Mouse (Mus musculus) small intestine, adult 2 months (tissue): Measurements from ENCODE around the gene Kctd14. TPM values are rescaled to one million over a fixed set of nuclear protein-coding genes. Genes with fewer than 3 reads are reported as not detected.
A peak's percentile ranks its signal among the peaks of the same experiment; 100 is the strongest.
"Not testable (repeated sequence)": the region's sequence is repeated elsewhere in the genome, so short reads cannot be mapped to it uniquely, and the experiment has no call there.

Experiments used
- H3K27ac ChIP-seq: fragments of 200-500 bp; 2 replicates; pipeline ENCODE4 v1.5.1; 2012; ENCODE audit warnings: low read depth, low read length, control low read depth, inconsistent platforms; ENCODE audit not compliant: insufficient read depth
- H3K27me3 ChIP-seq: fragments of 200-500 bp; 2 replicates; pipeline ENCODE4 v1.6.1; 2012; ENCODE audit warnings: mild to moderate bottlenecking, moderate library complexity, low read length, inconsistent platforms; ENCODE audit not compliant: control insufficient read depth, insufficient read depth
- H3K36me3 ChIP-seq: fragments of 200-500 bp; 2 replicates; pipeline ENCODE4 v1.6.1; 2012; ENCODE audit warnings: mild to moderate bottlenecking, low read length, control low read depth, inconsistent platforms; ENCODE audit not compliant: control insufficient read depth, insufficient read depth
- H3K4me1 ChIP-seq: fragments of 200-500 bp; 2 replicates; pipeline ENCODE4 v1.6.1; 2012; ENCODE audit warnings: low read length, inconsistent platforms, mixed read lengths; ENCODE audit not compliant: control insufficient read depth, insufficient read depth, insufficient read length
- H3K4me3 ChIP-seq: fragments of 200-500 bp; 2 replicates; pipeline ENCODE4 v1.5.1; 2012; ENCODE audit warnings: low read depth, mild to moderate bottlenecking, control low read depth, inconsistent platforms, low read length, moderate library complexity
- CTCF ChIP-seq: fragments of 200-500 bp; IDR thresholded peaks from 2 replicates; pipeline ENCODE4 v1.5.1; 2012; ENCODE audit warnings: low read depth, mild to moderate bottlenecking, control low read depth, inconsistent platforms, low read length, moderate library complexity, mixed read lengths; ENCODE audit not compliant: insufficient replicate concordance, insufficient read length; ENCODE audit errors: extremely low read depth
- POLR2A ChIP-seq: fragments of 200-500 bp; IDR thresholded peaks from 2 replicates; pipeline ENCODE4 v1.6.1; 2012; ENCODE audit warnings: low read depth, mild to moderate bottlenecking, control low read depth, inconsistent platforms, low read length, moderate library complexity
- WGBS: fragments of 180-500 bp; shearing (Covaris S2); methylation state at CpG from one replicate; pipeline ENCODE4 v1.1.7; 2018; 5-methylcytosine and 5-hydroxymethylcytosine counted together
- polyA plus RNA-seq: library from polyadenylated mRNA; depleted of rRNA; stranded (reverse); fragments of >200 nt; gene quantifications from 2 replicates; pipeline ENCODE4 v1.2.3, GENCODE M21; 2012

Kctd14 gene
- polyA plus RNA-seq, 1 experiment: 2.6 TPM

GRCm38 (mm10) chr7:97426566-97426965 is 24.6 kb upstream of the Kctd14 start:
- H3K36me3 ChIP-seq: no peaks in the 10 kb centered on the region
- H3K4me1 ChIP-seq: peaks cover 3% of the 10 kb centered on the region; the same call in 1 of the 2 replicates
- H3K27me3 ChIP-seq: no peaks in the 10 kb centered on the region
- H3K4me3 ChIP-seq: no peak overlapping the region
- TF ChIP-seq POLR2A (no peak), CTCF (no peak)
- 60% methylated on average over 6 of the region's 6 CpGs for WGBS
- H3K27ac ChIP-seq: no peak overlapping the region

GRCm38 (mm10) chr7:97427296-97427695 is 23.8 kb upstream of the Kctd14 start:
- TF ChIP-seq POLR2A (no peak), CTCF (no peak)
- Histone ChIP-seq H3K27ac (no peak overlapping the region), H3K4me3 (no peak overlapping the region), H3K36me3 (no peaks in the 10 kb centered on the region), H3K27me3 (no peaks in the 10 kb centered on the region), H3K4me1 (peaks cover 3% of the 10 kb centered on the region; the same call in 1 of the 2 replicates)
- whole genome bisulfite sequencing: 92% methylated on average over 6 of the region's 6 CpGs

- Histone ChIP-seq H3K27ac (no peak overlapping the region), H3K4me1 (peaks cover 3% of the 10 kb centered on the region; the same call in 1 of the 2 replicates), H3K36me3 (no peaks in the 10 kb centered on the region), H3K4me3 (no peak overlapping the region), H3K27me3 (no peaks in the 10 kb centered on the region)
- WGBS: 52% methylated on average over 5 of the region's 5 CpGs
- no peak for TF ChIP-seq POLR2A
- peak; percentile 13; the same call in 1 of the 2 replicates for TF ChIP-seq CTCF
Observed at GRCm38 (mm10) chr7:97427778-97428420, 23.2 kb upstream of the Kctd14 start.

- WGBS: 4% methylated on average over 5 of the region's 5 CpGs
Observed at GRCm38 (mm10) chr7:97429705-97430104, 21.4 kb upstream of the Kctd14 start.

GRCm38 (mm10) chr7:97433517-97433916 is 17.6 kb upstream of the Kctd14 start:
- not testable (repeated sequence) for H3K27me3 ChIP-seq, H3K27ac ChIP-seq, H3K4me3 ChIP-seq, H3K4me1 ChIP-seq, H3K36me3 ChIP-seq
- 30% methylated on average over 3 of the region's 3 CpGs for WGBS

More at GRCm38 (mm10) chr7:97429705-97430104, 21.4 kb upstream of the Kctd14 start:
- Histone ChIP-seq H3K27ac (no peak overlapping the region), H3K4me3 (no peak overlapping the region), H3K4me1 (peaks cover 3% of the 10 kb centered on the region; the same call in 1 of the 2 replicates), H3K36me3 (no peaks in the 10 kb centered on the region), H3K27me3 (no peaks in the 10 kb centered on the region)
- TF ChIP-seq CTCF (no peak), POLR2A (no peak)

- H3K36me3 ChIP-seq: no peaks in the 10 kb centered on the region
- H3K27ac ChIP-seq: no peak overlapping the region
- 80% methylated on average over 10 of the region's 10 CpGs for WGBS
- H3K4me3 ChIP-seq: no peak overlapping the region
- H3K27me3 ChIP-seq: no peaks in the 10 kb centered on the region
- H3K4me1 ChIP-seq: peaks cover 3% of the 10 kb centered on the region; the same call in 1 of the 2 replicates
- TF ChIP-seq POLR2A: no peak
- TF ChIP-seq CTCF: no peak
Observed at GRCm38 (mm10) chr7:97434517-97434916, 16.6 kb upstream of the Kctd14 start.

- Histone ChIP-seq H3K27me3 (no peaks in the 10 kb centered on the region), H3K36me3 (no peaks in the 10 kb centered on the region), H3K27ac (no peak overlapping the region), H3K4me1 (no peaks in the 10 kb centered on the region), H3K4me3 (no peak overlapping the region)
- no peak for TF ChIP-seq POLR2A
Observed at GRCm38 (mm10) chr7:97438986-97439385, 12.1 kb upstream of the Kctd14 start.
